Mouse (Mus musculus) kidney, adult 9 months (tissue): Measurements from ENCODE around the gene Dcaf4.

ENCODE experiments used
- DNase-seq: peaks from one replicate; pipeline ENCODE4 v3.0.0; 2022

Gene Dcaf4

GRCm38 (mm10) chr12:83551305-83551704, 31.0 kb downstream of the Dcaf4 start:
- no peak for DNase-seq

GRCm38 (mm10) chr12:83553816-83554215, 33.5 kb downstream of the Dcaf4 start:
- no peak for DNase-seq

GRCm38 (mm10) chr12:83555605-83556004, 35.3 kb downstream of the Dcaf4 start:
- DNase-seq: no peak

- no peak for DNase-seq
These were observed 38.2 kb downstream of the Dcaf4 start for GRCm38 (mm10) chr12:83558496-83558895.

GRCm38 (mm10) chr12:83560189-83560588, 39.9 kb downstream of the Dcaf4 start:
- DNase-seq: no peak

- DNase-seq: no peak
These were observed 42.3 kb downstream of the Dcaf4 start for GRCm38 (mm10) chr12:83562589-83562988.

GRCm38 (mm10) chr12:83569866-83570265, 49.6 kb downstream of the Dcaf4 start:
- no peak for DNase-seq

GRCm38 (mm10) chr12:83572717-83573116, 52.5 kb downstream of the Dcaf4 start:
- DNase-seq: no peak

GRCm38 (mm10) chr12:83577445-83577844, 57.2 kb downstream of the Dcaf4 start:
- no peak for DNase-seq

- DNase-seq: no peak
These were observed 58.1 kb downstream of the Dcaf4 start for GRCm38 (mm10) chr12:83578356-83578755.

- peak; percentile 91 for DNase-seq
These were observed 58.8 kb downstream of the Dcaf4 start for GRCm38 (mm10) chr12:83578896-83579569.

- DNase-seq: peak; percentile 75
These were observed 60.0 kb downstream of the Dcaf4 start for GRCm38 (mm10) chr12:83580283-83580682.

GRCm38 (mm10) chr12:83582106-83582505, 61.8 kb downstream of the Dcaf4 start:
- peak; percentile 66 for DNase-seq

- DNase-seq: no peak
These were observed 62.5 kb downstream of the Dcaf4 start for GRCm38 (mm10) chr12:83582747-83583146.

- peak; percentile 37 for DNase-seq
These were observed 66.4 kb downstream of the Dcaf4 start for GRCm38 (mm10) chr12:83586628-83587027.
